Mouse (Mus musculus): Measurements from ENCODE around the gene Utrn.

DNA sequence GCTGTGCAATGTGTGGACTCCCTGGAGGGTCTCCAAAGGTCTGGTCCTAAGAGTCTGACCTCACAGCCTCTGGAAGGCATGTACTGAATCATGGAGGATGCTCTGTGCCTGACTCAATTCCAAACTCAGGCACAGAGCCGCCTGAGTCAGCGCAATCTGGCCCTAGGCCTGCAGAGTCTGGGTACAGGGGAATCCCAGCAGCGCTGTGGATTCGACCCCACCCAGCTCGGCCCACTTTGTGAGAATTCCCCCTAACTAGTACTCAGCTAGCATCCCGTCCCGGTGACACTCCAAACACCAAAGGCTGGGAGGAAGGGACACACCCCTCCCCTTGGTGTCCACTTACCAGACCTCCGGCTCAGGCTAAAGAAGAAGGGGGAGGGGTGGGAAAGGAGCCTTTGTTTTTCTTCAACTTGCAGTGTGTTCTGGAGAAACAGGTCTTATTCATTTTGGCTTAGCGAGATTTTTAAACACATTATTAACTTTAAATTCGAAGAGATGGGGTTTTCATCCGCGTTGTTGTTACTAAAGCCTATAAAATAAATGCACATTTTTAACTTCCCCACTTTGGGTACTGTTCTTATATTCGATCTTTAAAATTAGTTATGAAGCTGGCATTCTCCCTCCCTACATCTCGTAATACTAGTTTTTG lies 9.6 kb upstream of the Utrn start:
- TF ChIP-seq POLR2A (IDR thresholded peaks at IDR 0.05; ENCODE audit: borderline replicate concordance, low read depth, low read length) (no peak), CTCF (IDR thresholded peaks at IDR 0.05; ENCODE audit: low read depth, low read length) (no peak)

Measured in bone marrow macrophage, adult 2 months (primary cell).